Comparison of ENCODE assay signal across 26 mouse cellular contexts in genomic region chr13:75596856-75597255, GRCm38 (mm10).
"Had no signal": no experiment of that assay in that cellular context is flagged by ENCODE, and none has a peak within 500 bp of the region (broad histone marks: within the 10 kb centered on the region; RNA-seq: fewer than 3 reads in every experiment).

No protein-coding gene starts in this region.

- H3K36me3 ChIP-seq: embryonic facial prominence, embryonic 10.5 days; embryonic facial prominence, embryonic 12.5 days; embryonic facial prominence, embryonic 13.5 days; embryonic facial prominence, embryonic 15.5 days; forebrain, embryonic 10.5 days; forebrain, embryonic 12.5 days; forebrain, embryonic 15.5 days had no signal

- H3K4me3 ChIP-seq: embryonic facial prominence, embryonic 10.5 days; embryonic facial prominence, embryonic 12.5 days; embryonic facial prominence, embryonic 13.5 days; embryonic facial prominence, embryonic 15.5 days; erythroblast, embryonic 14.5 days; forebrain, embryonic 10.5 days; forebrain, embryonic 12.5 days; forebrain, embryonic 13.5 days; forebrain, embryonic 15.5 days; gastrocnemius, adult 2 months; heart, adult 2 months had no signal

- H3K4me2 ChIP-seq: embryonic facial prominence, embryonic 12.5 days; embryonic facial prominence, embryonic 13.5 days; embryonic facial prominence, embryonic 15.5 days; forebrain, embryonic 12.5 days; forebrain, embryonic 13.5 days; forebrain, embryonic 15.5 days had no signal

- H3K27me3 ChIP-seq: embryonic facial prominence, embryonic 12.5 days; embryonic facial prominence, embryonic 13.5 days; embryonic facial prominence, embryonic 15.5 days; forebrain, embryonic 12.5 days; forebrain, embryonic 13.5 days; forebrain, embryonic 15.5 days had no signal

- DNase-seq: cerebellum, adult 8-10 months; cerebellum, adult 9-10 months; cerebellum, adult 9-11 months; cerebellum, postnatal 10 days; cerebellum, postnatal 14 days; cerebellum, postnatal 25 days; cerebellum, postnatal 36 days; embryo, embryonic 11 days; forebrain, postnatal 0 days; gastrocnemius, adult 2 months; gastrocnemius, postnatal 10 days; gastrocnemius, postnatal 14 days; gastrocnemius, postnatal 25 days; gastrocnemius, postnatal 36 days; heart, adult 11 months; heart, adult 18-20 months; heart, adult 2 months had no signal
